Comparison of ENCODE assay signal across 8 mouse cellular contexts in genomic region chr9:120575748-120576661, GRCm38 (mm10). TPM values are rescaled to one million over a fixed set of nuclear protein-coding genes. Genes with fewer than 3 reads are reported as not detected.
DNase-seq lines count a peak whose midpoint lies in the region; ATAC-seq and TF ChIP-seq lines count a peak whose summit lies in the region.

No protein-coding gene starts in this region.

- H3K4me3 ChIP-seq in G1E (ENCODE audit: low read depth, low read length) = peak overlapping the region; percentile 38; the same call in 1 of the 2 replicates
- H3K4me3 ChIP-seq in hindbrain, embryonic 11.5 days (ENCODE audit: low read depth, low read length) = no peak overlapping the region

- H3K9ac ChIP-seq in hindbrain, embryonic 11.5 days (ENCODE audit: low read depth, low read length) = no peak overlapping the region

- no peak overlapping the region for H3K27ac ChIP-seq in hindbrain, embryonic 11.5 days (ENCODE audit: low read depth, low read length)

- no peaks in the 10 kb centered on the region for H3K27me3 ChIP-seq in G1E (ENCODE audit: insufficient read depth, low read length)
- no peaks in the 10 kb centered on the region for H3K27me3 ChIP-seq in hindbrain, embryonic 11.5 days (ENCODE audit: control insufficient read depth, insufficient read depth, low read length)

- ATAC-seq in CD4-positive, CD25-positive, alpha-beta regulatory T cell, adult 4 months = no peak
- no peak for ATAC-seq in G1E (ENCODE audit: extremely low read depth, insufficient number of reproducible peaks, low FRiP score, poor library complexity, severe bottlenecking)
- ATAC-seq in hindbrain, embryonic 11.5 days (ENCODE audit: low FRiP score) = peak; percentile 6; the same call in 1 of the 2 replicates
- peak; percentile 40 for ATAC-seq in megakaryocyte progenitor cell, adult 5-6 weeks (replicated peaks; ENCODE audit: poor library complexity)
- ATAC-seq in inflammation-experienced regulatory T-cells, adult 6 months = no peak

- H3K4me1 ChIP-seq in G1E (ENCODE audit: insufficient read depth, low read depth, low read length) = peaks cover 66% of the 10 kb centered on the region
- peaks cover 4% of the 10 kb centered on the region; the same call in 1 of the 2 replicates for H3K4me1 ChIP-seq in hindbrain, embryonic 11.5 days (replicated peaks; ENCODE audit: control insufficient read depth, insufficient read depth, low read length)

- 0 out of 2 replicates have a peak, but pooled peaks have one; percentile 10 for TF ChIP-seq CTCF in G1E (IDR thresholded peaks at IDR 0.05; ENCODE audit: low read depth, low read length)

- H3K36me3 ChIP-seq in G1E (replicated peaks) = peaks cover 60% of the 10 kb centered on the region
- H3K36me3 ChIP-seq in hindbrain, embryonic 11.5 days (ENCODE audit: control insufficient read depth, insufficient read depth, low read length) = peaks cover 5% of the 10 kb centered on the region

- no peak overlapping the region; the same call in 1 of the 2 replicates for H3K4me2 ChIP-seq in hindbrain, embryonic 11.5 days (replicated peaks; ENCODE audit: low read depth, low read length)

- H3K9me3 ChIP-seq in G1E (replicated peaks) = no peaks in the 10 kb centered on the region
- no peaks in the 10 kb centered on the region for H3K9me3 ChIP-seq in hindbrain, embryonic 11.5 days (ENCODE audit: control insufficient read depth, low read length)

- WGBS in hindbrain, embryonic 11.5 days = 59% methylated on average over 6 of the region's 6 CpGs

- peak; percentile 75 for DNase-seq in CD4-positive, CD25-positive, alpha-beta regulatory T cell, adult 2 months (ENCODE audit: low read depth, low spot score)
- DNase-seq in G1E (ENCODE audit: low spot score) = no peak
- DNase-seq in hindbrain, embryonic 11.5 days (ENCODE audit: low spot score) = peak; percentile 41
- DNase-seq in frontal cortex, adult 2 months (ENCODE audit: extremely low spot score in 1 of 2, low spot score in 1 of 2) = no peak
- no peak for DNase-seq in cerebellum, adult 11-12 months

RNA-seq across cellular contexts. Expression of gene Rpl14, which starts 4.8 kb away (rescaled TPM):
- polyA plus RNA-seq in CD4-positive, CD25-positive, alpha-beta regulatory T cell, adult 4 months (2017; shearing (Covaris generic)) = 1,000 to 10,000 TPM; 1,931 to 1,996 TPM
- total RNA-seq in G1E (2014; fragmentation: Nextera tagmentation) = 933 and 945 TPM in 2 replicates
- total RNA-seq in G1E (2017) = 1,738 and 1,944 TPM in 2 replicates
- 1,480 and 1,513 TPM in 2 replicates for polyA plus RNA-seq in G1E (2012)
- 822 and 883 TPM in 2 replicates for polyA plus RNA-seq in hindbrain, embryonic 11.5 days (2014; fragmentation: Nextera tagmentation; extraction: Ambion mirVana)
- 2,102 and 2,150 TPM in 2 replicates for total RNA-seq in megakaryocyte progenitor cell, adult 5-6 weeks (2015)
- total RNA-seq in megakaryocyte progenitor cell, adult 5-6 weeks (2017) = 2,250 and 2,701 TPM in 2 replicates
- polyA plus RNA-seq in inflammation-experienced regulatory T-cells, adult 6 months (2017; shearing (Covaris generic)) = 1,000 to 10,000 TPM; 1,512 to 2,767 (median 2,161) TPM
- polyA plus RNA-seq in frontal cortex, adult 2 months (2012; rRNA removed) = 303 and 382 TPM in 2 replicates

RNA-seq across cellular contexts. Expression of gene Entpd3, which starts 36.4 kb away (rescaled TPM):
- polyA plus RNA-seq in CD4-positive, CD25-positive, alpha-beta regulatory T cell, adult 4 months (2017; shearing (Covaris generic)) = not detected
- total RNA-seq in G1E (2014; fragmentation: Nextera tagmentation) (0.19 TPM in 1 of 2 replicates, not detected in the other), G1E (2017) (0.22 and 0.23 TPM in 2 replicates)
- not detected in 2 replicates for polyA plus RNA-seq in G1E (2012)
- 0.47 and 0.51 TPM in 2 replicates for polyA plus RNA-seq in hindbrain, embryonic 11.5 days (2014; fragmentation: Nextera tagmentation; extraction: Ambion mirVana)
- not detected in 2 replicates for total RNA-seq in megakaryocyte progenitor cell, adult 5-6 weeks (2015)
- total RNA-seq in megakaryocyte progenitor cell, adult 5-6 weeks (2017) = not detected in 2 replicates
- under 1 TPM in 1 of 3 experiments, not detected in 2; 0.16 TPM for polyA plus RNA-seq in inflammation-experienced regulatory T-cells, adult 6 months (2017; shearing (Covaris generic))
- polyA plus RNA-seq in frontal cortex, adult 2 months (2012; rRNA removed) = 5.7 and 6.0 TPM in 2 replicates

Comparison
In these comparisons a context has a peak if more than half of its experiments do, and no peak if none do; other contexts are left out.
1. DNase-seq: peak in CD4-positive, CD25-positive, alpha-beta regulatory T cell, adult 2 months (single experiment) and hindbrain, embryonic 11.5 days (single experiment); none in G1E (single experiment), frontal cortex, adult 2 months (0 of 2) and cerebellum, adult 11-12 months (single experiment).
2. ATAC-seq: peak in hindbrain, embryonic 11.5 days (single experiment) and megakaryocyte progenitor cell, adult 5-6 weeks (single experiment); none in CD4-positive, CD25-positive, alpha-beta regulatory T cell, adult 4 months (single experiment), G1E (single experiment) and inflammation-experienced regulatory T-cells, adult 6 months (single experiment).